Mouse (Mus musculus): ENCODE data around the gene Zfp771.
"Not testable (repeated sequence)": the region's sequence is repeated elsewhere in the genome, so short reads cannot be mapped to it uniquely, and the experiment has no call there.

The Zfp771 gene

DNA sequence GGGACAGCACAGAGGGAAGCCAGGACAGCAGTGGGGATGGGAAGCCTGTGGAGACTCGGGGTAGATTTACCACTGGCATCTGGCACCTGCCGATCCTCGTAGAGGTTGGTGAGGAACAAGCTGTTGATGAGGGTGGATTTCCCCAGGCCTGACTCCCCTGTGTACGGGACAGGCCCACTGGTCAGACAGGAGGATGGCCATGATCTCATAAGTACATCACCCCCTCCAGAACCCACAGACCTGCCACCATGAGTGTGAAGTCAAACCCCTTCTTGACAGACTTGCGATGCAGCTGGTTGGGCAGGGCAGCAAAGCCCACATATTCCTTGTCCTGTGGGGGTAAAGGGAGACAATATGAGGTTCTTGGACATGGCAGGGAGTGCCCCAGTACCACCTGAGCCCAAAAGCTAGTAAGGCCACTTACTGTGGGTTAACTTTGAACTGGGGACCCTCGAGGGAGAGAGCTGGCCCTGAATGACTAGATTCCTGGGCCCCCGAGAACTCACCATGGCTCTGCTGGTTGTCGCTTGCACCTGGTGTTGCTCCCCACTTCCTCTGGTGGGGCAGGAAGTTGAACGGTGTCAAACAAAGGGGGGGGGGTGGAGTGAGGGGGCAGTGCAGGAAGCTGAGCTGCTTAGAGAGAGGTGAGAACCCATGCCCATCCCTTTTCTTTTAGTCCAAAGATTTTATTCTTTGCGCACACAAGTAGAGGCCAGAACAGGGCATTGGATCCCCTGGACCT is 26.0 kb upstream of the Zfp771 start:
- no peak for DNase-seq

DNA sequence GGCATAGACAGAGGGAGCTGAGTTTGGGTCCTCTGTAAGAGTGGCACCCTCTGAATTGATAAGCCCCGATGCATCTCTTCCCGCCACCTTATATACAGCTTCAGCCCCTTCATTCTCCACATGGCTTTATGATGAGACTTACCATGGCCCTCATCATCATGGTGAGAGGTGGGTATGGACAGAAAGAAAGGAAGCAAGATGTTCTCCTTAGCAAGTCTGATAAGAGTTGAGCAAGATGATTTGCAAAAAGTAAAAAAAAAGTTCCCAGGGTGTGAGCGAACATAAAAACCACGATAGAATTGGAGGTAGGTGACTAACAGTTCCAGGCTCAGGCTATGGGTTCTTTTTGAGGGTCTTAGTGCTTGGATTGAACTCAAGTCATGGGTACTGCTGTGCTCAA is 25.4 kb upstream of the Zfp771 start:
- no peak for DNase-seq

DNA sequence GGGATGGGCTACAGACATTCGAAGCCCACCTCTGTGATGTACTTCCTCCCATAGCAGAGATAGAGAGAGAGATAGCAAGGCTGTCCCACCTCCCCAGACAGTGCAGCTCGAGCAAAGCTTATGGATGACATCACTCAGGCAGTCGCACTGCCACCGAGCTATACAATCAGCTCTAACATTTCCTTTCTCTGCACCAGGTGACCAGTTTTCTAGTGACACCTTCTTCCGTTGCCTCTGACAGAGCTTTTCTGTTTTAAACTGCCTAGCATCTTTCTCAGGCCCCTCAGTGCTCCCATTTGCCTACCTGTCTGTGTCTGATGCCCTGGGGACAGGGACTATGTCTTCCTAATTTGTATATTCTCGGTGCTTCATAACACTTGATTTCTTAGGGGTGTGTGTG is 23.6 kb upstream of the Zfp771 start:
- DNase-seq: no peak

DNA sequence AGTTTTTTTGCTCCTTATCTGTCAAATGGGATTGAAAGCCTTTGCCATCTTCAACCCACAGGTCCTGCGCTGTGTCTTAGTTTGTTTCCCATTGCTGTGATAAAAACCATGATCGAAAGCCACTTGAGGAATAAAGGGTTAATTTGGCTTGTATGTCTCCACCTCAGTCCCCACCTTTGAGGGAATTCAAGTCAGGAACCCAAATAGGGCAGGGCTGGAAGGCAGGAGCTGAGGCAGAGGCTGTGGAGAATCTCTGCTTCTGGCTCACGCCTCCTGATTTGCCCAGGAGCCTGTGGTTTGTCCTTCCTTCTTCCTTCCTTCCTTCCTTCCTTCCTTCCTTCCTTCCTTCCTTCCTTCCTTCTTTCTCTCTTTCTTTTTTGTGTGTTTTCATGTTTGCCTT is 21.0 kb upstream of the Zfp771 start:
- DNase-seq: no peak

DNA sequence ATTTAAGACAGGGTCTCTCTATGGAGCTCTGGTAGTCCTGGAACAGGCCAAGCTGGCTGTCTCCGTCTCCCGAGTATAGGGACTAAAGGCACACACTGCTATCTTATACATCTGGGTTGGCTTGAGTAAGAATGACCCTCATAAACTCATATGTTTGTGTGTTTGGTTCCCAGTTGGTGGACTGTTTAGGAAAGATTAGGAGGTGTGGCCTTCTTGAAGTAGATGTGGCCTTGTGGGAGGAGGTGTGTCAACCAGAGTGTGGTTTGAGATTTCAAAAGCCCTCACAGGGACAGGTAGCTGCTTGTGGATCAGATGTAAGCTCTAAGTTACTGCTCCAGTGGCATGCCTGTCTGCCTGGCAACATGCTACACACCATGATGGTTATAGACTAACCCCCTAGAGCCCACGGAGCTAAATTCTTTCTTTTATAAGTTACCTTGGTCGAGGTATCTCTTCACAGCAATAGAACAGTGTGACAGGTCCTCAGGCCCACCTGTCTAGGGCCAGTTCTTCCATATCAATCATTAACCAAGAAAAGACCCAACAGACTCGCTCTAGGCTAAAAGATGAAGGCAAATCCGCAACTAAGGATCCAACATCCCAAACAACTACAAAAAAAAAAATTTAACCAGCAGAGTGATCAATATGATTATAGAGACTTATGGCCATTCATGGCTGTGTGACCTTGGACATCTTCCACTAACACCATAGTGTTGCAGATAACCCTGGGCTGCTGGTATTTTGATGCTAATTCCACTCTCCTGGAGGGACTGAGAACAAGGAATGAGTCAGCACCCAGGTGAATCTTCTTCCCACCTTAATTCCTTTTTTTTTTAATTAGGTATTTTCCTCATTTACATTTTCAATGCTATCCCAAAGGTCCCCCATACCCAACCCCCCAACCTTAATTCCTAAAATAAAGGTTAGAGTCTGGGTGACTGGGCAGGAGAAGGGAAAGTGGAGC is 20.3 kb upstream of the Zfp771 start:
- DNase-seq: no peak

DNA sequence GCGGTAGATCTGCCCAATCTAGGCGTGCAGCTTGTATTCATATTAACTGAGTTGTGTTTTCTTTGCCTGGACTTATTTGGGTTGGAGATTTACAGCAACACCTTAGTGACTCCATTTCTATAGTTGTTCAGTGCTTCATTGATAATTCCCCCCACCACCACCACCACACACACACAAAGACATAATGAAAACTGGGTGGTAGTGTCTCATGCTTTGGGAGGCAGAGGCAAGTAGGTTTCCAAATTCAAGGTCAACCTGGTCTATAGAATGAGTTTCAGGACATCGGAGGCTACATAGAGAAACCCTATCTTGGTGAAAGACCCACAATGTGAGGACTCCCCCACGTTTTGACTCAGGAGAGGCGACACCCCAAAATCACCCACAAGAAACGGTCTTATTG is 19.5 kb upstream of the Zfp771 start:
- DNase-seq: no peak

DNA sequence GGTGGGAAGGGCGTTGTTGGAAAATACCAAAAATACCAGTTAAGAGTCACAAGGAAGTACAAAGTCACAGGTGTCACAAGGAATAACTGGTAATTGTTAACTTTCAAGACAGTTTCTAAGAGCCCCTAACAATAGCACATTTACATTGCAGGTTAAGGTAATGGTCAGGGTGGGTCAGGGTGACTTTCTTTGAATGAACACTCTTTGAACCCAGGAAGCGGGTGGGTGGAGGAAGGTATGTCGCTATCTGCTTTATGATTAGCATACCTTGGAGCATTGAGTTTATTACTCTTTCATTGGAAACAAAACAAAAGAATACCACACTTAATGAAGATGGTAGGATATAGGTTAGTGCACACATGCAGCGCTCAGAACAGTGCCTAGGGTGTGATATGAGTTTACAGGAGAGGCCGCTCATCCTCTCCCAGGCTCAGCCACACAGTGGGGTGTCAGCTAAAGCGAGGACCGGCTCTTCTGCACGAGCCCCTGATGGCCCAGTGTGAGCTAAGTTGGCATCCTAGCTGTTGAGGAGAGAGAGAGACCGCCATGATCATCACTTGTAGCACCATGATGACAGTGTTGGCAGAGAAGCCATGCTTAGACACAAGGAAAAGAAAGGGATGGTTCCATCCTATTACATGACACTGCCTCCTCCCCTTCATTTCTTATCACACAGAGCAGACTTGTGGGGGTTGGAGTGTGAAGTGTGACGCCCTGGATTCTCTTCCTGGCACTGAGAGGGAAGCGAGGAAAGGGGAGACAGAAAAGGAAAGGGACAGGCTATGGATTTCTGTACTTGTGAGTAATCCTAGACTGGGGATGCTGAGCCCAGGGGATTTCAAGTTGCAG is 18.7 kb upstream of the Zfp771 start:
- DNase-seq: no peak

DNA sequence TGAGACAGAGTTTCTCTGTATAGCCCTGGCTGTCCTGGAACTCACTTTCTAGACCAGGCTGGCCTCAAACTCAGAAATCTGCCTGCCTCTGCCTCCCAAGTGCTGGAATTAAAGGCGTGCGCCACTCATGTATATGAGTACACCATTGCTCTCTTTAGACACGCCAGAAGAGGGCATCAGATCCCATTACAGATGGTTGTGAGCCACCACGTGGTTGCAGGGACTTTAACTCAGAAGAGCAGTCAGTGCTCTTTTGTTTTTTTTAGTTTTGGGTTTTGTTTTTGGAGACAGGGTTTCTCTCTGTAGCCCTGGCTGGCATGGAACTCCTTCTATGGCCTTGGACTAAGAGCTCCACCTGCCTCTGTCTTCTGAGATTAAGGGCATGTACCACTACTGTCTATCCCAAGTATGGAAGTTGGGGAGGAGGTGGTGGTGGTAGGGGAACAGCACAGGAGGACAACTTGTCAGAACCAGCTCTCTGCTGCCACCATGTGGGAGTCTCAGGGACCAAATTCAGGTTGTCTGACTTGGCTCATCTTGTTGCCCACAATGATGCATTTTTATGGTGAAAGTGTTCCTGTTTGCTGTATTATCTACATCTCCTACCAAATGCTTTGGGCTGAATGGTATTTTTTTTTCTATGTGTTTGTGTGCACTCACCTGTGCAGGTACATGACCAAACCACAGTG is 15.3 kb upstream of the Zfp771 start:
- DNase-seq: peak; percentile 91 to 94

DNA sequence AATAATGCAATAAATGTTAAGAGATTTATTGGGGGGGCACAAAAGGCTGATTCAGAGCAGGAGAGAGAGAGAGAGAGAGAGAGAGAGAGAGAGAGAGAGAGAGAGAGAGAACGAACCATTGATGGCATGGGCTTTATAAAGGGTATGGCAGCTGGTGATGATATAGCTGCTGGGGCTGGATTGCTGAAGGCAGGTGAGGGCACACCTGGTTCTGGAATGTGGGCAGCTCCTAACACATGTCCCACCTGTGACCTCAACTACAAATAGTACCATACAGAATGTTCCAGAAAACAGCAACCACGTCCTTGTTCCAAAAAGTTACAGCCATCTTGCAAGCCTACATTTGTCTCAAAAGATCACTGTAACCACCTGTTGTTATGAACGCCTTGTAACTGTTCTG is 12.7 kb upstream of the Zfp771 start:
- no peak for DNase-seq

DNA sequence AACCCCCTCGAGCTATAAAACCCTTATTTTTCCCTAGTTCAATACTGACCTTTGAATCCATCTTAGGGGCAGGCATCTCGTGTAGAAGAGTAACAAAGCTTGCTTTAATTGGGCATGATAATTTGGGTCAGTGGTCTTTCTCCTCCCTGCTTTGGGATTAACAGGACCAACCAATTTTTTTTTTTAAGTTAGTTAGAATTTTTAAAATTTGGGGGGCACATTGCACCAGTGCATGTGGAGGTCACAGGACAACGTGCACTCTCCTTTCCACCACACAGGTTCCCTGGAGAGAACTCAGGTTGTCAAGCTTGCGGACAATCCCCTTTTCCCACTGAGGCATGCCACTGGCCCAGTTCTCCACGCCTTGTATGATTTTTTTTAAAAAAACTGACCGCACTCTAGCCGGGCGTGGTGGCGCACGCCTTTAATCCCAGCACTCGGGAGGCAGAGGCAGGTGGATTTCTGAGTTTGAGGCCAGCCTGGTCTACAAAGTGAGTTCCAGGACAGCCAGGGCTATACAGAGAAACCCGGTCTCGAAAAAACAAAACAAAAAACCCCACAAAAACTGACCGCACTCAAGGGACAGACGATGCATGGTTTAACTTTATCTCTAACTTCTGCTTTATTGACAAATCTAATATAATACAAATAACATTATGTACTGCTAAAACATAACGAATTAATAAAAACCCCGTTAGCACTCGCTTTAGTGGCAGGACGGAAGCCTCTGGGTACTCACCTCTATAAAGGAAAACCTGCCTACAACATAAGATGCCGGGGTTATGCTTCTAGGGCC is 12.1 kb upstream of the Zfp771 start:
- DNase-seq: no peak

DNA sequence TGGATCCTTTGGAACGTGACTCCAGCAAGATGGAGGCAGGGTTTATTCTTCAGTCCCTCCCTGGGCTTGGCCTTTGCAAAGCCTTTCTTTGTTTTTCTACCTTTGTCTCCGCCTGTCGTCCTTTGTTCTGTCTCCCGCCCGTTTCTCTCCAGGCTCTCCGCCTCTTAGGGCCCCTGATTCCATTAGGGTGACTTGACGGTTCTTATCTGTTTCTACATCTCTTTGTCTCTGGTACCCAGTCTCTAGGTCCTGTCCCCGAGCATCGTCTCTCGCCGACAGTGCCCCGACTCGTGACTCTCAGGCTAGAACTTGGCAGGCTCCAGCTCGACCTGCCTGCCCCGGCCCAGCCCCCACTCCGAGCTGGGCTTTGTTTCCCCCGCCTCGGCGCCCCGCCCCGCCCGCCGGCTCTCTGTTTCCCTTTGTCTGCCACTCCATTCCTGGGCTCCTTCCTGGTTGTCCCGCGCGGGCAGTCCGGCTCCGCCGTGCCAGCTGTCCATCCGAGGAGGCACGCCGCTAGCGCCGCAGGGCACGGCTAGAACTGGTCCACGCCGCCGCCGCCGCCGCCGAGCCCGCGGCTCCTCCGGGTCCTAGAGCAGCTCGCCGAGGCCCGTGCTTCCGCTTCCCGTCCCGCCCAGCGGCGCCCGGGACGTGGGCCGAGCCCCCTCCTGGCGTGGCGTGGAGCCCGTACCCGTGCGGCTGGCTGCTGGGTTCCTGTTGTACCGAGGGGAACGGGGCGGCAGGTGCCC is 11.3 kb upstream of the Zfp771 start, which contains the start of the genes Zfp553 and Sept1:
TSS of gene Zfp553 (plus strand) at position 440 of the 746 bp plus-strand sequence.
TSS of gene Sept1 (minus strand) at position 509 of the 746 bp plus-strand sequence.
- DNase-seq: peak; percentile 91

DNA sequence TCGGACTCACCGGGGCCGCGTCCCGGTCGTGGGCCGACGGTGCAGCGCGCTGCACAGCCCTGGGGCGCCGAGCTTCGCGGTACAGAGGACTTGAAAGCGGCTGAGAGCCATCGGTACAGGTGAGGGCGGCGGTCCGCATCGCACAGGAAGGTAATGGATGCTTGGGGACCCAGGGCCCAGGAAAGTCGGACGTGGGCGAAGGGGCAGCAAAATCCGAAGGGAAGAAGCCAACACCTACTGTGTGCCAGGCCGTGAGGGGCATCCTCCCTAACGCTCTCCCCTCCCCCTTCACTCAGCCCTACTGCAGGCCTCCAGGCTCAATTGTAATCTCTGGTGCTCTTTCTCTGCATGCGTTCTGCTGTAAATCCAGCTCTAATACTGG is 10.7 kb upstream of the Zfp771 start:
- no peak for DNase-seq

DNA sequence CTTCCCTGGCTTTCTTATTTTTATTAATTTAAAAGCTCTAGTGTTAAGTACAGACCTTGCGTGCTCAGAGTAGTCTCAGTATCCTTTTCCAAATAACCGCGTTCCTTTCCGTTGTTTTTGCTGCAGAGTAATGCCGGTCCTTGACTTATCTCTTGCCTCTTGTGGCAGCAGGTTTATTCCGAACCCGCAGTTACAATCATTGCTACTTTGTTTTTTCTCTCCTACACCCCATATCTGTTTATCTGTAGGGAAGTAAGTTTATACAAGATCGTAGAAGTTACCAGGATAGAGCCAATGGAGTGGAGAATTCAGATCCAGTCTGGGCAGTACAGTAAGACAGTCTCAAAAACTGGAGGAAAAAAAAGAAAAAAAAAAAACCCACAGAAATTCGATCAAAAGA is 10.3 kb upstream of the Zfp771 start:
- no peak for DNase-seq

DNA sequence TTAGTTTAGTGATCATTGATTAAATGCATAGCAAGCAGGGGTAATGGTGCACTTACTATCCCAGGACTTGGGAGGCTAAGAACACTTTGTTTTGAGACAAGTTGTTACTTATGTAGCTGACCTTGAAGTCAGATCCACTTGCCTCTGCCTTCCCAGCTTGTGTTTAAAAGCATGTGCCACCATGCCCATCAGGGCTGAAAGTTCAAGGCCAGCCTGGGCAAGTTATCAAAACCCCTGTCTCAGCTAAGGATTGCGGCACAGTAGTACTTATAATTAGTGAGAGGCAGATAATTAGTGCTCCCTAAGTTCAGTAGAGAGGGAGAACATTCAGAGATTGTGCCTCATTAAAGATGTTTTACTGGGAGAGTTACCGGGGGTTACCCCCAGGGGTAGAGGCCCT is 9.3 kb upstream of the Zfp771 start:
- no peak for DNase-seq

DNA sequence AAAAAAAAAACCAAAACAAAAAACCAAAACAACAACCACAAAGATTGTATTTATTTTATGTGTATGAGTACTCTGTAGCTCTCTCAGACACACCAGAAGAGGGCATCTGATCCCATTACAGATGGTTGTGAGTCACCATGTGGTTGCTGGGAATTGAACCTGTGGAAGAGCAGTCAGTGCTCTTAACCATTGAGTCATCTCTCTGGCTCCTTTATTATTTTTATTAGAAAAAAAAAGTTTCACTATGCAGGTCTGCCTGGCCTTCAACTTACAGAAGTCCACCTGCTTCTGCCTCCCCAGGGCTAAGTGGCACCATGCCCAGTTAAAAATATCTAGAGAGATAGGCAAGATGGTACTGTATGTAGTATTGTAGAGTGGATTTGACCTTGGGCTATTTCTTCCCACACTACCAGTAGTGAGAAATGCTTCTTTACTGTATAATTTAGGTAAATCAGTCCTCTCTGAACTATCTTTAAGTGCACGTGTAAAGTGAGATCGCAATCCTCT is 660 bp upstream of the Zfp771 start:
- no peak for DNase-seq

DNA sequence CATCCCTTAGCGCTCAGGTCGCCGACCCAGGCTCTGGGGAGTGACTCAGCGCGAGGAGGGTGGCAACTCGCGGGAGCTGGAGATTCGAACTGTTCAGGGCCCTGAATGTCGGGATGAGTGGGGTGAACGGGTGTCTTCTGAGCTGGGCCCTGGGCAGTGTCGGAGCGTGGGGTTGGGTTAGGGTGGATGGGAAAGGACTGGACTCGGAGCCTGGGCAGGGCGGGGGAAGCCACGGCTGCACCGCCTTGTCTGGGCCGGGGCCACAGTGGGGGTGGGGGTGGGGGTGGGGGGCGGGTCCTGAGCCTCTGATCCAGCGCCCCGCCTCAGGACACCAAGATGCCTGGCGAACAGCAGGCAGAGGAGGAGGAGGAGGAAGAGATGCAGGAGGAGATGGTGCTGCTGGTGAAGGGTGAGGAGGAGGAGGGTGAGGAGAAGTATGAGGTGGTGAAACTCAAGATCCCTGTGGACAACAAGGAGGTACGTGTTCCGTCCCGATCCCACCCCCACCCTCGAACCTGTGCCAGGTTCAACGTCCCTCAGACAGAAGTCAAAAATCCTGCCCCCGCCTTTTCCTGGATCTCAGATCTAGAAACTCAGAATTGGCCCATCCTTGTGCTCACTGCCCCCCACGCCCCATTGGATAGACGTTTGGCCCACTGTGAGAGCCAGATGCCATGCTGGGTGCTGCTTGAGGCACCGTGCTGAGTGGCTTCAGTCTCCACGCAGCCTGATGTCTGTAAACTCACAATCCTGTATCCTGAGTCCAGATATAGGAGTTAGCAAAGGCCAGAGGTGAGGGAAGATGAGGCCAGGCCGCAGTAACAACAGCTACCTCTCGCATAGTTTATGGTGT is 810 bp downstream of the Zfp771 start:
- peak; percentile 40 to 51 for DNase-seq

DNA sequence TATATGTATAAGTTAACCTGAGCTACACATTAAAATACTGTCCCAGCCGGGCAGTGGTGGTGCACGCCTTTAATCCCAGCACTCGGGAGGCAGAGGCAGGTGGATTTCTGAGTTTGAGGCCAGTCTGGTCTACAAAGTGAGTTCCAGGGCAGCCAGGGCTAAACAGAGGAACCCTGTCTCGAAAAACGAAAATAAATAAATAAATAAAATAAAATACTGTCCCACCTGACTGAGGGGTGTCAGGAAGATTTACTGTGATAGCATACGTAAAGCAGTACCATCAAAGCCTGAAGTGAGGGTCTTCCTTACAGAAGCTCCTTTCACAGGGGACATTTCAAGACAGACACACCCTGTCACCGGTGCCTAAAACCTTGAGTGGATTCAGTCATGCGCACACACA is 6.4 kb downstream of the Zfp771 start:
- DNase-seq: not testable (repeated sequence)

DNA sequence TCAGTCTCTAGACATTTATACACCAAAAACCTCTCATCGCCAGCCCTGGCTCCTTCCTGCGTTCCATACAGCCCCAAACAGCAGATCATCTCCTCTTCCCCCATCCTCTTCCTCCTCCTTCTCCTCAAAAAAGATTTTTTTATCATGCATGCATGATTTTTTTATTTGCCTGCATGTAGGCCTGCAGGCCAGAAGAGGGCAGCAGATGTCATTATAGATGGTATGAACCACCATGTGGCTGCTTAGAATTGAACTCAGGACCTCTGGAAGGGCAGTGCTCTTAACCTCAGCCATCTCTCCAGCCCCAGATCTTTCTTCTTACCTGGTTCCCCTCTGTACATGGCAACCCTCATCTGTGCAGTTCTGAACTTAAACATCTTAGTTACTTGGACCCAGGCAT is 8.3 kb downstream of the Zfp771 start:
- peak; percentile 38 to 51 for DNase-seq

DNA sequence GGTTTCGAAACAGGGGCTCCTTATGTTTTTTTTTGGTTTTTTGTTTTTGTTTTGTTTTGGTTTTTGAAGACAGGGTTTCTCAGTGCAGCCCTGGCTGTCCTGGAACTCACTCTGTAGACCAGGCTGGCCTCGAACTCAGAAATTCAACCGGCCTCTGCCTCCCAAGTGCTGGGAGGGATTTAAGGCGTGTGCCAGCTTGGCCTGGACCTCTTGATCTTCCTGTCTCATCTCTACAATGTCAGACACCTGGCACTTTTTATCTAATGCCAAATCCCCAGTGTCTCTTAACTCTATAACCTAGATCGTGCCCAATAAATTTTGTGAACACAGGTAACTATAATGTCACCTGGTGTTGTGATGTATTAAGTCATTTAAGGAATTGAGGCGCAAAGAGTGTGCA is 9.3 kb downstream of the Zfp771 start:
- no peak for DNase-seq

Data from cerebellum, postnatal 14 days (tissue).